Mouse (Mus musculus) midbrain, embryonic 16.5 days (tissue): Measurements from ENCODE around the gene Srebf2. TPM values are rescaled to one million over a fixed set of nuclear protein-coding genes. Genes with fewer than 3 reads are reported as not detected.

ENCODE experiments used
- ATAC-seq: fragments of 200-750 bp; cut with Nextera tagmentation; 2 replicates; pipeline ENCODE4 v1.8.0; 2017; ENCODE audit warnings: moderate TSS enrichment
- H3K27ac ChIP-seq: fragments of 300-500 bp; sonication (generic); 2 replicates; pipeline ENCODE4 v1.5.1; 2014; ENCODE audit warnings: mild to moderate bottlenecking, low read length, mixed read lengths
- H3K27me3 ChIP-seq: fragments of 300-500 bp; sonication (generic); 2 replicates; pipeline ENCODE4 v1.6.1; 2014; ENCODE audit warnings: low read depth, low read length, mixed read lengths; ENCODE audit not compliant: control insufficient read depth, insufficient read depth
- H3K36me3 ChIP-seq: fragments of 300-500 bp; sonication (generic); 2 replicates; pipeline ENCODE4 v1.6.1; 2014; ENCODE audit warnings: mild to moderate bottlenecking, low read length, moderate library complexity, mixed read lengths; ENCODE audit not compliant: control insufficient read depth, insufficient read depth
- H3K4me1 ChIP-seq: fragments of 300-500 bp; sonication (generic); 2 replicates; pipeline ENCODE4 v1.6.1; 2014; ENCODE audit warnings: mild to moderate bottlenecking, low read length, mixed read lengths; ENCODE audit not compliant: control insufficient read depth, insufficient read depth
- H3K4me2 ChIP-seq: fragments of 300-500 bp; sonication (generic); 2 replicates; pipeline ENCODE4 v1.6.1; 2014; ENCODE audit warnings: mild to moderate bottlenecking, low read length, mixed read lengths
- H3K4me3 ChIP-seq: fragments of 300-500 bp; sonication (generic); 2 replicates; pipeline ENCODE4 v1.5.1; 2014; ENCODE audit warnings: low read depth, mild to moderate bottlenecking, low read length, moderate library complexity, mixed read lengths
- H3K9ac ChIP-seq: fragments of 300-500 bp; sonication (generic); 2 replicates; pipeline ENCODE4 v1.6.1; 2014; ENCODE audit warnings: low read depth, low read length, mixed read lengths
- H3K9me3 ChIP-seq: fragments of 300-500 bp; sonication (generic); replicated peaks from 2 replicates; pipeline ENCODE4 v1.6.1; 2014; ENCODE audit warnings: mild to moderate bottlenecking, low read length, mixed read lengths; ENCODE audit not compliant: control insufficient read depth, poor library complexity, severe bottlenecking
- WGBS: fragments of 180-500 bp; shearing (Covaris S2); extraction: QIAGEN DNeasy Blood & Tissue Kit; methylation state at CpG from one replicate; pipeline ENCODE4 v1.1.7; 2014; 5-methylcytosine and 5-hydroxymethylcytosine counted together
- polyA plus RNA-seq: library from polyadenylated mRNA; unstranded; fragments of >200 nt; fragmentation: Nextera tagmentation; extraction: Ambion mirVana; gene quantifications from 2 replicates; pipeline ENCODE4 v1.2.1, GENCODE M21; 2015

Srebf2 gene
- polyA plus RNA-seq, 1 experiment from 2014 or later, result 194 TPM

- peak overlapping the region; percentile 22 for H3K4me2 ChIP-seq
- peaks cover 19% of the 10 kb centered on the region for H3K4me1 ChIP-seq
- no peaks in the 10 kb centered on the region for H3K9me3 ChIP-seq
- no peak overlapping the region for H3K27ac ChIP-seq
- H3K27me3 ChIP-seq, result peaks cover 40% of the 10 kb centered on the region
- peaks cover 13% of the 10 kb centered on the region for H3K36me3 ChIP-seq
- 9% methylated on average over 34 of the region's 34 CpGs for WGBS
- no peak overlapping the region for H3K4me3 ChIP-seq
- ATAC-seq, result no peak
- peak overlapping the region; percentile 23; the same call in 1 of the 2 replicates for H3K9ac ChIP-seq
These were observed 60.1 kb downstream of the Srebf2 start for GRCm38 (mm10) chr15:82207105-82207459.

GRCm38 (mm10) chr15:82207504-82208219 lies 60.7 kb downstream of the Srebf2 start:
- peak overlapping the region; percentile 22 for H3K4me2 ChIP-seq
- H3K36me3 ChIP-seq, result peaks cover 11% of the 10 kb centered on the region
- no peak for ATAC-seq
- H3K9ac ChIP-seq, result peak overlapping the region; percentile 23; the same call in 1 of the 2 replicates
- H3K4me1 ChIP-seq, result peaks cover 25% of the 10 kb centered on the region
- H3K27ac ChIP-seq, result no peak overlapping the region
- 15% methylated on average over 30 of the region's 30 CpGs for WGBS
- H3K4me3 ChIP-seq, result no peak overlapping the region; the same call in 1 of the 2 replicates
- H3K9me3 ChIP-seq, result no peaks in the 10 kb centered on the region
- peaks cover 46% of the 10 kb centered on the region for H3K27me3 ChIP-seq

- Histone ChIP-seq H3K27ac (no peak overlapping the region), H3K4me1 (peaks cover 26% of the 10 kb centered on the region), H3K4me2 (no peak overlapping the region), H3K4me3 (no peak overlapping the region), H3K36me3 (peaks cover 4% of the 10 kb centered on the region), H3K27me3 (peaks cover 50% of the 10 kb centered on the region), H3K9ac (no peak overlapping the region), H3K9me3 (no peaks in the 10 kb centered on the region)
- no peak for ATAC-seq
- WGBS, result 87% methylated on average over 8 of the region's 8 CpGs
These were observed 61.3 kb downstream of the Srebf2 start for GRCm38 (mm10) chr15:82208307-82208706.

GRCm38 (mm10) chr15:82209295-82210050 lies 62.5 kb downstream of the Srebf2 start:
- no peaks in the 10 kb centered on the region for H3K36me3 ChIP-seq
- H3K27ac ChIP-seq, result no peak overlapping the region
- H3K4me1 ChIP-seq, result peaks cover 26% of the 10 kb centered on the region
- H3K9me3 ChIP-seq, result no peaks in the 10 kb centered on the region
- 79% methylated on average over 13 of the region's 13 CpGs for WGBS
- no peak overlapping the region for H3K4me2 ChIP-seq
- no peak for ATAC-seq
- no peak overlapping the region for H3K9ac ChIP-seq
- no peak overlapping the region for H3K4me3 ChIP-seq
- peaks cover 56% of the 10 kb centered on the region for H3K27me3 ChIP-seq

- no peak overlapping the region for H3K9ac ChIP-seq
These were observed 63.8 kb downstream of the Srebf2 start for GRCm38 (mm10) chr15:82210801-82211200.

GRCm38 (mm10) chr15:82211281-82211680 lies 64.3 kb downstream of the Srebf2 start:
- no peak for ATAC-seq
- WGBS, result under 1% methylated on average over 11 of the region's 11 CpGs
- Histone ChIP-seq H3K27me3 (peaks cover 63% of the 10 kb centered on the region), H3K4me3 (peak overlapping the region; percentile 46; the same call in 1 of the 2 replicates), H3K9ac (no peak overlapping the region), H3K4me2 (peak overlapping the region; percentile 67), H3K27ac (no peak overlapping the region), H3K36me3 (no peaks in the 10 kb centered on the region), H3K9me3 (no peaks in the 10 kb centered on the region), H3K4me1 (peaks cover 28% of the 10 kb centered on the region)

More at GRCm38 (mm10) chr15:82210801-82211200, 63.8 kb downstream of the Srebf2 start:
- Histone ChIP-seq H3K4me2 (no peak overlapping the region), H3K9me3 (no peaks in the 10 kb centered on the region), H3K4me3 (no peak overlapping the region), H3K36me3 (no peaks in the 10 kb centered on the region), H3K27me3 (peaks cover 63% of the 10 kb centered on the region), H3K27ac (no peak overlapping the region), H3K4me1 (peaks cover 28% of the 10 kb centered on the region)
- ATAC-seq, result no peak
- 36% methylated on average over 1 of the region's 1 CpGs for WGBS

GRCm38 (mm10) chr15:82211911-82212751 lies 65.2 kb downstream of the Srebf2 start:
- Histone ChIP-seq H3K4me2 (peak overlapping the region; percentile 67), H3K27ac (no peak overlapping the region), H3K4me3 (peak overlapping the region; percentile 46), H3K9me3 (no peaks in the 10 kb centered on the region), H3K9ac (peak overlapping the region; percentile 54), H3K4me1 (peaks cover 26% of the 10 kb centered on the region), H3K36me3 (no peaks in the 10 kb centered on the region), H3K27me3 (peaks cover 64% of the 10 kb centered on the region)
- ATAC-seq, result peak; percentile 47
- WGBS, result under 1% methylated on average over 86 of the region's 112 CpGs

- no peak within 1 kb of the TSS for H3K27ac ChIP-seq
- H3K36me3 ChIP-seq, result no peaks in the 10 kb centered on the region
- peak within 1 kb of the TSS; percentile 54 for H3K9ac ChIP-seq
- peak within 1 kb of the TSS; percentile 46 for H3K4me3 ChIP-seq
- H3K9me3 ChIP-seq, result no peaks in the 10 kb centered on the region
- H3K4me1 ChIP-seq, result peaks cover 20% of the 10 kb centered on the region
- H3K4me2 ChIP-seq, result peak within 1 kb of the TSS; percentile 67
- WGBS, result 0% methylated on average over 13 of the region's 34 CpGs
- ATAC-seq, result no peak; the same call in 1 of the 2 replicates
- H3K27me3 ChIP-seq, result peaks cover 64% of the 10 kb centered on the region
These were observed 65.7 kb downstream of the Srebf2 start, which contains the start of gene Shisa8 for GRCm38 (mm10) chr15:82212752-82213063. Gene Shisa8, minus strand, starts transcription at chr15:82212815.
